Mouse (Mus musculus) spleen, adult 2 months (tissue): ENCODE results near the gene 4930524J08Rik.

ENCODE experiments used
- CTCF ChIP-seq: fragments of 200-500 bp; IDR thresholded peaks from 2 replicates; pipeline ENCODE4 v1.5.1; 2011; ENCODE audit warnings: mild to moderate bottlenecking, inconsistent platforms; ENCODE audit not compliant: insufficient read depth, insufficient read length, insufficient replicate concordance; ENCODE audit errors: extremely low read depth
- POLR2A ChIP-seq: fragments of 200-500 bp; IDR thresholded peaks from 2 replicates; pipeline ENCODE4 v1.6.1; 2011; ENCODE audit warnings: low read depth, low read length, inconsistent platforms

DNA sequence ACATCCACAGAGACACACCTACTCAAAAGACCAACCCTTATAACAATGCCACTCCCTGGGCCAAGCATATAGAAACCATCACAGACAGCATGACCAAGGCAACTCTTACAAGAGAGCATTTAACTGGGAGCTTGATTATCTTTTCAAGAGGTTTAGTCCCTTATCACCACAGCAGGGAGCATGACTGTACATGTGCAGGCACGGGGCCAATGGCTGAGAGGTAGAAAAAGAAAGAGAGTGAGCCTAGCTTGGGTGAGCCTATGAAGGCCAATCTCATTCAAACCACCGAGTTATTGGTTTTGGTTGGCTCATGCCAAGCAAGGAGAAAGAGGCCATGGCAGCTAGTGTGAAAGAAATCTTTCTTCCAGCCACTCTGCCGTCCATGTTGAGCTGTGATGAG lies 26.6 kb downstream of the 4930524J08Rik start:
- TF ChIP-seq CTCF (no peak), POLR2A (no peak)
